Mouse (Mus musculus) right cerebral cortex, adult 18-20 months (tissue): ENCODE results near the gene Psmb9.

Experiments
- DNase-seq: peaks from one replicate; pipeline ENCODE4 v3.0.0; 2022; ENCODE audit warnings: mixed read lengths

Psmb9 gene

GRCm38 (mm10) chr17:34205021-34205745 lies 17.6 kb upstream of the Psmb9 start:
- no peak for DNase-seq

- DNase-seq: peak; percentile 87
These were observed 16.9 kb upstream of the Psmb9 start for GRCm38 (mm10) chr17:34204303-34205010.

- no peak for DNase-seq
These were observed 15.9 kb upstream of the Psmb9 start, which contains the start of gene Tap2 for GRCm38 (mm10) chr17:34203444-34203843. Gene Tap2, plus strand, starts transcription at chr17:34203527.

GRCm38 (mm10) chr17:34202760-34203442 lies 15.3 kb upstream of the Psmb9 start:
- no peak for DNase-seq

- no peak for DNase-seq
These were observed 14.0 kb upstream of the Psmb9 start for GRCm38 (mm10) chr17:34201506-34202055.

- no peak for DNase-seq
These were observed 13.4 kb upstream of the Psmb9 start for GRCm38 (mm10) chr17:34200772-34201505.

- DNase-seq: no peak
These were observed 12.5 kb upstream of the Psmb9 start for GRCm38 (mm10) chr17:34200047-34200446.

- no peak for DNase-seq
These were observed 11.6 kb upstream of the Psmb9 start for GRCm38 (mm10) chr17:34199050-34199619.

- no peak for DNase-seq
These were observed 11.0 kb upstream of the Psmb9 start for GRCm38 (mm10) chr17:34198521-34198912.

- no peak for DNase-seq
These were observed 10.4 kb upstream of the Psmb9 start for GRCm38 (mm10) chr17:34197904-34198520.

GRCm38 (mm10) chr17:34196941-34197894 lies 9.7 kb upstream of the Psmb9 start, which contains the start of gene Psmb8:
Gene Psmb8, plus strand, starts transcription at chr17:34197721.
- peak; percentile 88 for DNase-seq

- DNase-seq: no peak
These were observed 8.9 kb upstream of the Psmb9 start for GRCm38 (mm10) chr17:34196491-34196890.

- DNase-seq: no peak
These were observed 7.2 kb upstream of the Psmb9 start for GRCm38 (mm10) chr17:34194723-34195122.

- no peak for DNase-seq
These were observed 5.9 kb upstream of the Psmb9 start for GRCm38 (mm10) chr17:34193468-34193867.

GRCm38 (mm10) chr17:34192852-34193251 lies 5.3 kb upstream of the Psmb9 start:
- no peak for DNase-seq

- DNase-seq: no peak
These were observed 1.4 kb upstream of the Psmb9 start for GRCm38 (mm10) chr17:34188986-34189385.

- no peak for DNase-seq
These were observed 446 bp upstream of the Psmb9 start for GRCm38 (mm10) chr17:34188010-34188409.

- no peak for DNase-seq
These were observed 691 bp downstream of the Psmb9 start for GRCm38 (mm10) chr17:34186885-34187260.

GRCm38 (mm10) chr17:34185526-34185925 lies 2.0 kb downstream of the Psmb9 start:
- DNase-seq: no peak

GRCm38 (mm10) chr17:34183564-34184219 lies 3.9 kb downstream of the Psmb9 start:
- no peak for DNase-seq
